Mouse (Mus musculus) forebrain, postnatal 0 days (tissue): ENCODE measurements around the gene Uck2. TPM values are rescaled to one million over a fixed set of nuclear protein-coding genes. Genes with fewer than 3 reads are reported as not detected.
A peak's percentile ranks its signal among the peaks of the same experiment; 100 is the strongest.

Experiments used
- ATAC-seq: fragments of 200-750 bp; cut with Nextera tagmentation; 2 replicates; pipeline ENCODE4 v1.8.0; 2017; ENCODE audit warnings: mild to moderate bottlenecking, moderate library complexity
- DNase-seq: peaks from one replicate; pipeline ENCODE4 v3.0.0-alpha.2; 2015
- H3K27ac ChIP-seq: fragments of 300-500 bp; sonication (generic); 2 replicates; pipeline ENCODE4 v1.5.1; 2014; ENCODE audit warnings: low read depth, mild to moderate bottlenecking, antibody characterized with exemption, low read length, moderate library complexity, mixed read lengths
- H3K27me3 ChIP-seq: fragments of 300-500 bp; sonication (generic); 2 replicates; pipeline ENCODE4 v1.6.1; 2014; ENCODE audit warnings: mild to moderate bottlenecking, low read length, mixed read lengths; ENCODE audit not compliant: insufficient read depth
- H3K36me3 ChIP-seq: fragments of 300-500 bp; sonication (generic); 2 replicates; pipeline ENCODE4 v1.6.1; 2014; ENCODE audit warnings: mild to moderate bottlenecking, moderate library complexity; ENCODE audit not compliant: insufficient read depth
- H3K4me1 ChIP-seq: fragments of 300-500 bp; sonication (generic); 2 replicates; pipeline ENCODE4 v1.6.1; 2014; ENCODE audit warnings: antibody characterized with exemption; ENCODE audit not compliant: insufficient read depth
- H3K4me2 ChIP-seq: fragments of 300-500 bp; sonication (generic); 2 replicates; pipeline ENCODE4 v1.6.1; 2014; ENCODE audit warnings: low read depth, mild to moderate bottlenecking, moderate library complexity
- H3K4me3 ChIP-seq: fragments of 300-500 bp; sonication (generic); 2 replicates; pipeline ENCODE4 v1.5.1; 2014; ENCODE audit warnings: low read depth, low read length, mixed read lengths
- H3K9ac ChIP-seq: fragments of 300-500 bp; sonication (generic); 2 replicates; pipeline ENCODE4 v1.6.1; 2014; ENCODE audit warnings: mild to moderate bottlenecking
- H3K9me3 ChIP-seq: fragments of 300-500 bp; sonication (generic); 2 replicates; pipeline ENCODE4 v1.6.1; 2016; ENCODE audit warnings: low read length
- CTCF ChIP-seq: sonication (generic); IDR thresholded peaks from 2 replicates; pipeline ENCODE4 v1.5.1; 2016; ENCODE audit warnings: antibody characterized with exemption, control low read depth, low read depth
- WGBS: fragments of 180-500 bp; shearing (Covaris S2); extraction: QIAGEN DNeasy Blood & Tissue Kit; methylation state at CpG from one replicate; pipeline ENCODE4 v1.1.7; 2014; 5-methylcytosine and 5-hydroxymethylcytosine counted together
- polyA plus RNA-seq: library from polyadenylated mRNA; unstranded; fragments of >200 nt; fragmentation: Nextera tagmentation; extraction: Ambion mirVana; gene quantifications from 2 replicates; pipeline ENCODE4 v1.2.1, GENCODE M21; 2015
- total RNA-seq: library from RNA; depleted of rRNA; stranded (reverse); fragments of >200 nt; gene quantifications from 2 replicates; pipeline ENCODE4 v1.2.3, GENCODE M21; 2014

Gene Uck2
- total and polyA plus RNA-seq, 2 experiments from 2014 or later = 48.2 to 80.7 TPM

DNA sequence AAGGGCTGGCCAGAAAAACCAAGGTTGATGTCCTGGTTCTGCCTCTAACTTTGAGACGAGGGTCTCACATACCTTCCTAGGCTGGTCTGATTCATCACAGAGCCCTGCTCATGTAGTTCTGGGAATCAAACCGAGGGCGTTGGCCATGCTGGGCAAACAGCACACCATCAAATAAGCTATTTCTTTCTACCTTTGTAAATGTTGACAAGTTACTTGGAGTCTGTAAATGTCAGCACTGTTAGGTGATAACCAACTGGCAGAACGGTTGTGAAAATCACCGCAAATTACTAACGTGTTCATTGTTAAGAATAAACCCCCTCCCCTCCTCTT is 5.1 kb upstream of the Uck2 start:
- Histone ChIP-seq H3K9ac (no peak overlapping the region), H3K36me3 (no peaks in the 10 kb centered on the region), H3K4me3 (no peak overlapping the region), H3K9me3 (no peaks in the 10 kb centered on the region), H3K27ac (no peak overlapping the region), H3K4me2 (no peak overlapping the region), H3K4me1 (no peaks in the 10 kb centered on the region), H3K27me3 (no peaks in the 10 kb centered on the region)
- ATAC-seq (no peak), DNase-seq (no peak)
- WGBS = 23% methylated on average over 6 of the region's 6 CpGs
- TF ChIP-seq CTCF = no peak

DNA sequence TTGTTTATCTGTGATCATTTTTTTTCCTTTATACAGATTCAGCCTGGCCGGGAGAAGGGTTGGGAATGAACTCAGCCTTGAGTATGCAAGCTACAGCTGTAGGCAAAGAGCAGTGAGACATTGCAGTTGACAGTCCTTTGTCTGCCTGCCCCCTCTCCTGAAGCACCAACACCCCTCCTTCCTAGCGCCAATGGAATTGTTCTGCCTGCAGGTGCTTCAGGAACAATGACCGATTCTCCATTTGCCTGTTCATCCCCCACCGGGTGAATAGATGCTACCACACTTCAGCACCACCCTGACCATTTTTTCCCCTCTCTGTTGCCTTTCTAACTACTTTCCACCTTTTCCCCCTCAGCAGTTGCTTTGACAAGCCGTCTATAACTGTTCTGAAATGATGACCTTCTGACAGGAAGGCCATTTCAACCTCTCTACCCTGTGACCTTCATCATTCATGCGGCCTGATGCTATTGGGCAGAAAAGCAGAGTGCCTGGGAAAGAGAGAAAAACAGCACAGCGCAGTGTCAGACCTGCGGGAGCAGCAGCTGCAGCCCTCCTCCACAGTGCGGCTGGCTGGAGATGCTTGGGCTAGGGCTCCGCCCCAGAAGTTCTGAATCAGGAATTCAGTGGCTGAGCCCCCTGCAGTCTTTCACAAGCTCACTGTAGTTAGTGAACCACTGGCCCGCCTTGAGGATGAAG is 4.6 kb upstream of the Uck2 start:
- TF ChIP-seq CTCF = no peak
- Histone ChIP-seq H3K27ac (no peak overlapping the region), H3K4me1 (no peaks in the 10 kb centered on the region), H3K9ac (no peak overlapping the region), H3K4me2 (no peak overlapping the region), H3K4me3 (no peak overlapping the region), H3K27me3 (no peaks in the 10 kb centered on the region), H3K36me3 (no peaks in the 10 kb centered on the region), H3K9me3 (no peaks in the 10 kb centered on the region)
- DNase-seq = no peak
- ATAC-seq = peak; percentile 24; the same call in 1 of the 2 replicates
- 6% methylated on average over 11 of the region's 11 CpGs for WGBS

DNA sequence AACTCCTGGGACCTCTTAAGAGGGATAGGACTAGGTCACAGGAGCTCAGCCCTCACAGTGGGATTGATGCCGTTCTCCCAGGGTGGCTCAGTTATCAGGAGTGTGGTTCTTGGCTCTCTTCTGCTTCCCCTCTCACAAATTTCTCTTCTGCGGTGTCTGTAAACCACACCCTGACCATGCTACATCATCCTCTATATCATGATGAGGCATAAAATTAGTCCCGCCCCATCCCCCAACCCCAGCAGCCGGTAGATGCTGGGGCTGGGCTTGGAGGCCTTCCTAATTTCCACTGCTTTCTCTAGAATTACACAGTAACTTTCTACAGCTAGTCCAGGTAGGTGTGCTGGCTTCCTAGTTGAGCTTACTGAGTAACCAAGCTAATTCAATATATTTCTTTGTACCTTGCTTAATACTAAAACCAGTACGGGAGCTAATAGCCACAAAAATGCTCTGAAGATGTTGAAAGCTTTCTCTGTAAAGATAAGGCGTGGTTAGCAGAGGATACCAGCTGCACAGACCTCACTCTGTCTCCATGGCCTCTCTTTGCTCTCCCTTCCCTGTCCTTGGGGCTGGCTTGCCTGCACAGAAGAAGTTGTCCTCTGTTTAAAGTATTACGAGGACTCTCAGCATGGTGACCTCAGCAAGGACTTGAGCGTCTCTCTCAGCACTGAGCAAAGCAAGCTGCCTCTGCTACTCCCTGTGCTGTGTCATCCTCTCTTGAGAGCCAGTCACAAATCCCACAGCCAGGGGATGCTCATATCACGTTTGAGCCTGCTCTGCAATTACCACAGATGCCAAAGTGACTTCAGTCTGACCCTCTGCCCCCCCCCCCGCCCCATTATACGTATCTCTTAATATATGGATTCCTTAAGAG is 3.8 kb upstream of the Uck2 start:
- H3K4me2 ChIP-seq = no peak overlapping the region
- H3K9me3 ChIP-seq = no peaks in the 10 kb centered on the region
- no peaks in the 10 kb centered on the region for H3K27me3 ChIP-seq
- H3K27ac ChIP-seq = no peak overlapping the region
- no peaks in the 10 kb centered on the region for H3K36me3 ChIP-seq
- DNase-seq (no peak), ATAC-seq (no peak)
- 50% methylated on average over 11 of the region's 11 CpGs for WGBS
- no peaks in the 10 kb centered on the region for H3K4me1 ChIP-seq
- TF ChIP-seq CTCF = 0 out of 2 replicates have a peak, but pooled peaks have one; percentile 15
- no peak overlapping the region for H3K4me3 ChIP-seq
- H3K9ac ChIP-seq = no peak overlapping the region

DNA sequence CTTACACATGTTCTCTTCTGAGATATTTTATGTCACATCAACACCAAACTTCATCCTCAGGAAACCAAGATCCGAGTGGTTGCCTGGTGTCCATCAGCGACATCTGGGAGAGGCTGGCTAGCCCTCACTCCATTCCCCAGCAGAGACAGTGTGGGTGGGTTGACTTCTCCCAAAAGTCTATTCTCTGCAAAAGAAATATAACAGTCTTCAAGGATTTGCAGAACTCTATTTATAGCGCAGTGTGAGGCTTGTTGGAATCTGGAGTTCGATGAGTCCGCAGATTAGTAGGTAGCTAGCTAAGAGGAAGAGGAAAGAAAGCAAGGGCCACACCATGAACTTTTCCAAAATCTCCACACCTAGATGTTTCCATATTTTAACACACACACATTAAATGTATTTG is 2.0 kb upstream of the Uck2 start:
- Histone ChIP-seq H3K4me1 (peaks cover 4% of the 10 kb centered on the region; the same call in 1 of the 2 replicates), H3K27ac (no peak overlapping the region), H3K4me3 (no peak overlapping the region), H3K27me3 (no peaks in the 10 kb centered on the region), H3K4me2 (no peak overlapping the region), H3K9me3 (no peaks in the 10 kb centered on the region), H3K9ac (no peak overlapping the region), H3K36me3 (no peaks in the 10 kb centered on the region)
- 89% methylated on average over 5 of the region's 5 CpGs for WGBS
- TF ChIP-seq CTCF = no peak
- ATAC-seq (no peak), DNase-seq (no peak)

DNA sequence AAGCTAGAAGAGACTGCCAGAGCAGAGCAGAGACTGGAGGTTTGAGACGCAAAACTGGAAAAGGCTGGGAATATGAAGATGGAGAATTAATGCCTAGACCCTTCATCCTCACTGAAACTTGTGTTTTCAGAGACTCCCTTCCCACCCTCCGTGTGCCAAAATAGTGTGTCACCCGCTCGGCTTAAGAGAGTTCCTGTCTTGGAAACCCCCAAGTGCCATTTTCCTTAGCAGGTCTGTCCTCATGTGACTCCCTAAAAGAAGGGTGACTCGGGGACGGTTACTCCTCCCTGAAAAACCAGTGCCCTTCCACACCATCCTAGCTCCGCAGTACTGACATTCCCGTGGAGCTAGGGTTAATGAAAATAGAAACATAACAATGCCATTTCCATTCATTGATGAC is 236 bp upstream of the Uck2 start:
- ATAC-seq = no peak
- 1% methylated on average over 8 of the region's 8 CpGs for WGBS
- DNase-seq = no peak

DNA sequence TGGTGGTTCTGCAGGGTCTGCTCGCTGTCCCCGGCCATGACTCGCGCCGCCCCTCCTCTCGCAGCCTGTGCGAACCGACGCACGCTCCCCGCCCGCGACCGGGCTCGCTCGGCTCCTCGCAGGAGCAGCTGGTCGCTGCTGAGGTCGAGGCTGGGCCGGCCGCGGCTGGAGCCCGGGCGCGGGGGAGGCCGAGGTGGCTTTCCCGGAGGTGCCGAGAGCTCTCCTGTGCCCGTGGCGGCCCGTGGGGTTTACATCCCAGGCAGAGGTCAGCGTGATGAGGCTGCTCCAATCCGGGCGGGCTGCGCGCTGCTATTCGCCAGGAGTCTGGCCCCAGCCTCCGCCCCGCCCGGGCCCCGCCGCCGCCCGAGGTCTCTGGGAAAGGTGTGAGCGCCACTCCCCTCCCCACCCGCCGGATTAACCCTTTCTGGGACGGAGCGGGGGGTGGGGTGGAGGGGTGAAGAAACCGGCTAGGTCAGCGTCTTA is 242 bp downstream of the Uck2 start:
- H3K4me1 ChIP-seq = peaks cover 4% of the 10 kb centered on the region; the same call in 1 of the 2 replicates
- WGBS = 0% methylated on average over 42 of the region's 51 CpGs
- peak overlapping the region; percentile 92 for H3K9ac ChIP-seq
- H3K36me3 ChIP-seq = no peaks in the 10 kb centered on the region
- ATAC-seq (peak; percentile 86), DNase-seq (peak; percentile 82)
- H3K27me3 ChIP-seq = no peaks in the 10 kb centered on the region
- H3K9me3 ChIP-seq = no peaks in the 10 kb centered on the region
- H3K27ac ChIP-seq = peak overlapping the region; percentile 96
- no peak; the same call in 1 of the 2 replicates for TF ChIP-seq CTCF
- peak overlapping the region; percentile 76 for H3K4me2 ChIP-seq
- H3K4me3 ChIP-seq = peak overlapping the region; percentile 85

More for the DNA sequence above, 236 bp upstream of the Uck2 start:
- Histone ChIP-seq H3K9ac (peak overlapping the region; percentile 92), H3K4me2 (peak overlapping the region; percentile 76), H3K9me3 (no peaks in the 10 kb centered on the region), H3K4me3 (peak overlapping the region; percentile 85), H3K27ac (peak overlapping the region; percentile 96), H3K27me3 (no peaks in the 10 kb centered on the region), H3K4me1 (peaks cover 4% of the 10 kb centered on the region; the same call in 1 of the 2 replicates), H3K36me3 (no peaks in the 10 kb centered on the region)
- no peak for TF ChIP-seq CTCF
